Mouse (Mus musculus) heart, embryonic 11.5 days (tissue): Measurements from ENCODE around the gene Snrpa1. TPM values are rescaled to one million over a fixed set of nuclear protein-coding genes. Genes with fewer than 3 reads are reported as not detected.

Source experiments
- ATAC-seq: fragments of 200-750 bp; cut with Nextera tagmentation; replicated peaks from 2 replicates; pipeline ENCODE4 v1.8.0; 2017; ENCODE audit warnings: moderate library complexity; ENCODE audit not compliant: insufficient number of reproducible peaks, low FRiP score, low TSS enrichment
- H3K27ac ChIP-seq: fragments of 300-500 bp; sonication (generic); 2 replicates; pipeline ENCODE4 v1.5.1; 2014; ENCODE audit warnings: mild to moderate bottlenecking, low read depth, low read length
- H3K27me3 ChIP-seq: fragments of 300-500 bp; sonication (generic); 2 replicates; pipeline ENCODE4 v1.6.1; 2014; ENCODE audit warnings: mild to moderate bottlenecking, low read length, mixed read lengths; ENCODE audit not compliant: control insufficient read depth, insufficient read depth
- H3K36me3 ChIP-seq: fragments of 300-500 bp; sonication (generic); 2 replicates; pipeline ENCODE4 v1.6.1; 2014; ENCODE audit warnings: mild to moderate bottlenecking, low read length, moderate library complexity, mixed read lengths; ENCODE audit not compliant: control insufficient read depth, insufficient read depth
- H3K4me1 ChIP-seq: fragments of 300-500 bp; sonication (generic); 2 replicates; pipeline ENCODE4 v1.6.1; 2014; ENCODE audit warnings: low read length; ENCODE audit not compliant: control insufficient read depth, insufficient read depth
- H3K4me2 ChIP-seq: fragments of 300-500 bp; sonication (generic); 2 replicates; pipeline ENCODE4 v1.6.1; 2014; ENCODE audit warnings: mild to moderate bottlenecking, moderate library complexity
- H3K4me3 ChIP-seq: fragments of 300-500 bp; sonication (generic); 2 replicates; pipeline ENCODE4 v1.5.1; 2014; ENCODE audit warnings: low read depth, low read length
- H3K9ac ChIP-seq: fragments of 300-500 bp; sonication (generic); 2 replicates; pipeline ENCODE4 v1.6.1; 2014; ENCODE audit warnings: mild to moderate bottlenecking, low read depth, low read length, moderate library complexity
- H3K9me3 ChIP-seq: fragments of 300-500 bp; sonication (generic); replicated peaks from 2 replicates; pipeline ENCODE4 v1.6.1; 2016; ENCODE audit warnings: low read length; ENCODE audit not compliant: control insufficient read depth
- WGBS: fragments of 180-500 bp; shearing (Covaris S2); extraction: QIAGEN DNeasy Blood & Tissue Kit; methylation state at CpG from one replicate; pipeline ENCODE4 v1.1.7; 2014; ENCODE audit not compliant: insufficient replicate concordance; 5-methylcytosine and 5-hydroxymethylcytosine counted together
- polyA plus RNA-seq: library from polyadenylated mRNA; unstranded; fragments of >200 nt; fragmentation: Nextera tagmentation; extraction: Ambion mirVana; gene quantifications from 2 replicates; pipeline ENCODE4 v1.2.1, GENCODE M21; 2014

Gene Snrpa1
- polyA plus RNA-seq, 1 experiment from 2014 or later = 128 TPM

DNA sequence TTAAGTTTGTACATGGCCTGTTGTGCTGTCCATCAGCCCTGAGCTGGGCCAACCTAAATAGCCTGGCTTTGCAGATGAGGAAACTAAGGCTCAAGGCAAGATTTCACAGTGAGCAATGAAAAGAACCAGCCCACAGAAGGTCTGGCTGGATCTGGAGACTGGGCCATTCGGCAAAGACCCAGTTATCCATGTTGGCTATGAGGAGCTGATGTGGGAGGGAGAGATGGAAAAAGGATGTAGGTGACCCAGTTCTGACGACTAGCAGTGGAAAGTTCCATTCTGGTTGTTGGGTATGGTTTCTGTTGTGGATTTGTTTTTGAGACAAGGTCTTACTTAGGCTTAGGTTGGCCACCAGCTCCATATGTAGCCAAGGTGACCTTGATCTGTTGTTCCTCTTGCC lies 29.3 kb downstream of the Snrpa1 start:
- H3K36me3 ChIP-seq = peaks cover 38% of the 10 kb centered on the region
- no peak overlapping the region for H3K9ac ChIP-seq
- H3K9me3 ChIP-seq = no peaks in the 10 kb centered on the region
- H3K4me2 ChIP-seq = no peak overlapping the region
- ATAC-seq = no peak
- WGBS = 78% methylated on average over 2 of the region's 2 CpGs
- no peaks in the 10 kb centered on the region for H3K27me3 ChIP-seq
- no peak overlapping the region for H3K4me3 ChIP-seq
- H3K27ac ChIP-seq = no peak overlapping the region
- no peaks in the 10 kb centered on the region; the same call in 1 of the 2 replicates for H3K4me1 ChIP-seq

DNA sequence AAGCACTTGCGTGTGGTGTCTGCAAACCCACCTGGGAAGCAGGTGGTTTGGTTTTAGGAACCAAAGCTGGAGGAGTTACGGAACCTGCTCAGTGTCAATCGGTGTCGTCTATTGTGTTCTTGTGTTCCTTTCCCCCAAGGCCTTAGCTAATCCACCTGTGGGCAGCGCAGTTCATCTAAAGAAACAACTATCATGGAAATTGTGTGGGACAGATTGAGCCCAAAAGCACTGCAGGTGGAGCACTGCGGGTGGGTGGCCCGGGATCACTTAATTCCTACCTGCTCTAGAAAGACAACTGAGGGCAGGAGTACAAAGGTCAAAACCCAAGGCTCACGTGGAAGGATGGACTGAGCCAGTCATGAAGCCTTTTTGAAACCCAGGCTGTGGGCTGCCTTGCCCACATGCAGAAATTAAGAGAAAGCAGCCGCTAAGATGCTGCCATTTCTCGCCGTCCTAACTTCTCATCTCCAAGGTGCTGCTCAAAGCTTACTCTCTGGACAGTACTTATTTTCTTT lies 31.9 kb downstream of the Snrpa1 start:
- no peak overlapping the region for H3K27ac ChIP-seq
- no peaks in the 10 kb centered on the region for H3K4me1 ChIP-seq
- H3K9me3 ChIP-seq = no peaks in the 10 kb centered on the region
- no peak overlapping the region for H3K9ac ChIP-seq
- no peak overlapping the region for H3K4me2 ChIP-seq
- WGBS = 86% methylated on average over 11 of the region's 11 CpGs
- H3K36me3 ChIP-seq = peaks cover 26% of the 10 kb centered on the region
- H3K27me3 ChIP-seq = no peaks in the 10 kb centered on the region
- H3K4me3 ChIP-seq = no peak overlapping the region
- no peak for ATAC-seq

DNA sequence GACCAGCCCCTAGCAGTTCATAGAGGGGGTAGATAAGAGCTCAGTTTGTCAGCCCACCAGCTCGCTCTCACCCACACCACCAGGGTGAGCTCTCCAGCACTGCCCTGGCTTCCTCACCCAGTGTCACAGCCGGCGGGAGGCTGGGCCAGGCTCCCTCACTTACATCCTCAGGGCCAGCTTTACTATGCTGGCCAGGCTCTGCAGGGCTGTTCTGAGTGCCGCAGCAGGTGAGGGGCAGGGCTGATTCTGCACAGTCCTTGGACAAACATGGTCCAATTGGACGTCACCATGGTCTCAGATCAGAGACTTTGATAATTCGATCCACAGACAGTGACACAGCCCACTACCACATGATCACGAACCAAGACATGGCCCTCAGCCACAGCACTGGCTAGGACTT lies 32.8 kb downstream of the Snrpa1 start:
- Histone ChIP-seq H3K27me3 (no peaks in the 10 kb centered on the region), H3K27ac (no peak overlapping the region), H3K36me3 (peaks cover 26% of the 10 kb centered on the region), H3K4me3 (no peak overlapping the region), H3K4me2 (no peak overlapping the region), H3K9ac (no peak overlapping the region), H3K9me3 (no peaks in the 10 kb centered on the region), H3K4me1 (no peaks in the 10 kb centered on the region)
- ATAC-seq = no peak
- 84% methylated on average over 7 of the region's 7 CpGs for WGBS

DNA sequence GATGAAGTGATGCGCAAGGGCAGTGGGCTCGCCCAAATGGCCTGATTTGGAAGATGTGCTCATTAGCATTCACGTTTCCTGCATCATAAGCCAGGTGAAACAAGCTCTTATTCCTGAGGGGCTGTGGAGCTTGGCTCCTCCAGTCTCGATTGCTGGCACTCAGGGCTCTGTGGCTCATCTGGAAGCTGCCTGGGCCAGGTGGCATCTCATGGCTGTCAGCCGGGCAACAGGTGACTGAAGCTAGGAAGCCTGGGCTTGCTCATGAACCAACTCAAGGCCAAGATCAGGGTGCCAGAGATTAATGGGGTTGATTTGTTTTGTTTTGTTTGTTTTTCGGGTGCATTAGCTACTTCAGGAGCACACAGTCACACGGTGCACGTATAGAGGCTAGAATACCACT lies 33.9 kb downstream of the Snrpa1 start:
- ATAC-seq = no peak
- no peak overlapping the region for H3K4me3 ChIP-seq
- H3K4me1 ChIP-seq = no peaks in the 10 kb centered on the region
- 79% methylated on average over 8 of the region's 8 CpGs for WGBS
- no peaks in the 10 kb centered on the region for H3K27me3 ChIP-seq
- H3K4me2 ChIP-seq = no peak overlapping the region
- H3K9ac ChIP-seq = no peak overlapping the region
- no peak overlapping the region for H3K27ac ChIP-seq
- H3K36me3 ChIP-seq = peaks cover 21% of the 10 kb centered on the region
- H3K9me3 ChIP-seq = no peaks in the 10 kb centered on the region

DNA sequence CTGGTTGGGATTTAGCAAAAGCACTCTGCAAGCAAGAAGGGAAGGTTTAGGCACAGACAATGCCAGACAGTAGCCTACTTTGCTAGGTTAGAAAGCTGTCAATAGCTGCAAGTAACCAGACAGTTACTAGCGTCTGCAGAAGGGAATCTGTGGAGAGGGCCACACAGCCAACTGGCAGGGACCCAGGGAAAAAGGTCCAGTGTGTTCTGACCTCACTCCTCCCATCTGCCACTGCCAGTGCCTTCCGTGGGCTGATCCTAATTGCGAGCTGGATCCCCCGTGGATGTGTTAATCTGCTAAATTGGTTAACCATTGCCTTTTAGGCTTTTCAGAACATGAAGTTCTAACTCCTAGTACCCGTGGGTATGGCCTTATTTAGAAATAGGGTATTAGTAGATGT lies 35.3 kb downstream of the Snrpa1 start:
- Histone ChIP-seq H3K4me1 (no peaks in the 10 kb centered on the region), H3K27ac (no peak overlapping the region), H3K9ac (no peak overlapping the region), H3K36me3 (peaks cover 13% of the 10 kb centered on the region), H3K4me2 (no peak overlapping the region), H3K4me3 (no peak overlapping the region), H3K27me3 (no peaks in the 10 kb centered on the region), H3K9me3 (no peaks in the 10 kb centered on the region)
- 76% methylated on average over 5 of the region's 5 CpGs for WGBS
- no peak for ATAC-seq

DNA sequence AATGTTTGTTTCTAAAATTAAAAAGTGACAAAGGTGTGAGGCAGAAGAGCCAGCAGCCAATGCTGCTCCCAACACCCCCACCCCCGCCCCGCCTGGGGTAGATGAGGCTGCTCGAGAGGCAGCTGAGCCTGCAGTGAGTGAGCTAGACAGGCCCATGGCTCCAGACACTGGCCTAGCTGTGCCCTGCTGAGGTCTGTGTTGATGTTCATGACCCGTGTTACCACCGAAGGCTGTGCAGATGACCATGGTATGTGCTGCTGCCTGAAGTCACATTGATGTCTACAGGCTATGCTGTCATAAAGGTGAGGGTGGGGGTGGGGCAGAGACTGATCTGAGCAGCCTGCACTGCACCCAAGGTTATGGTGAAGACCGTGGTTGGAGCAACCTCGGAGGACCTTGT lies 40.0 kb downstream of the Snrpa1 start:
- Histone ChIP-seq H3K9me3 (no peaks in the 10 kb centered on the region), H3K36me3 (no peaks in the 10 kb centered on the region), H3K9ac (no peak overlapping the region), H3K4me3 (no peak overlapping the region), H3K4me1 (no peaks in the 10 kb centered on the region), H3K27me3 (no peaks in the 10 kb centered on the region; the same call in none of the 2 replicates), H3K27ac (no peak overlapping the region), H3K4me2 (no peak overlapping the region)
- ATAC-seq = no peak
- WGBS = 74% methylated on average over 7 of the region's 7 CpGs

DNA sequence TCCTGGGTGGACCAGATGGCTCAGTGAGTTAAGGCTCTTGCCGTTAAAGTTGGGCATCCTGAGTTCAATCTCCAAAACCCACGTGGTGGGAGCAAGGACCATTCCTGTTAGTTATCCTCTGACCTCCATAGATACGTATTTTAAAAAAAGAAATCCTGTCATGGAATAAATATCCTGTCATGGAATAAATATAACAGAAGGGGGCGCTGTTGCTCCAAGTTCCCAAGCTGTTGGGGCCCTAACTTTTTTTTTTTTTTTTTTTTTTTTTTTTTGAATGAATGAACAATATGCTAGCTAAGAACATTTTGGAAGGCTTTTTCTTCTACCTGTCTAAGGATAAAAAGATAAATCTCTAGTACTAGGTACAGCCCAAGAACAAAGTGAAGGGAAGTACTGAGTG lies 43.1 kb downstream of the Snrpa1 start:
- Histone ChIP-seq H3K9ac (no peak overlapping the region), H3K4me3 (no peak overlapping the region), H3K9me3 (no peaks in the 10 kb centered on the region), H3K36me3 (no peaks in the 10 kb centered on the region), H3K4me1 (0 out of 2 replicates have a peak, but pooled peaks cover 4% of the 10 kb centered on the region), H3K4me2 (no peak overlapping the region), H3K27me3 (no peaks in the 10 kb centered on the region; the same call in none of the 2 replicates), H3K27ac (no peak overlapping the region)
- WGBS = 8% methylated on average over 4 of the region's 4 CpGs
- no peak for ATAC-seq

DNA sequence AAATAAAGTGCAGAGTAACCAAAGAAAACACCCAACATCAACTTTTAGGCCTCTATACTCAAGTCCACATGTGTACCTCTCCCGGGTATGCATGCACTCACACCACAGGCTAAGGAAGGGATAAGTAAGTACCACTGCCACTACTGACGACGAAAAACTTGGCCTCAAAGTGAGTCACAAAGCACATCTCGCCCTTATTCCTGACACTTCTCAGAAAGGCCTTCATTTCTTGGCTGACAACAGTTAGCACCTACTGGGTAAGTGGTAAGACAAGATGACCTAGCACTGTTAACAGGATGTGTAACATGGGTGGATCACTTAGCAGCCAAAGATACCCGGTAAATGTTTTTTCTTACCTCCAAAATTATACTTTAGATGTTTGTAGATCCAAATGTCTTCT lies 45.7 kb downstream of the Snrpa1 start:
- Histone ChIP-seq H3K27ac (no peak overlapping the region), H3K4me3 (no peak overlapping the region), H3K9ac (no peak overlapping the region), H3K9me3 (no peaks in the 10 kb centered on the region), H3K4me1 (0 out of 2 replicates have a peak, but pooled peaks cover 4% of the 10 kb centered on the region), H3K36me3 (no peaks in the 10 kb centered on the region), H3K27me3 (no peaks in the 10 kb centered on the region; the same call in none of the 2 replicates), H3K4me2 (no peak overlapping the region)
- 77% methylated on average over 5 of the region's 5 CpGs for WGBS
- ATAC-seq = no peak

DNA sequence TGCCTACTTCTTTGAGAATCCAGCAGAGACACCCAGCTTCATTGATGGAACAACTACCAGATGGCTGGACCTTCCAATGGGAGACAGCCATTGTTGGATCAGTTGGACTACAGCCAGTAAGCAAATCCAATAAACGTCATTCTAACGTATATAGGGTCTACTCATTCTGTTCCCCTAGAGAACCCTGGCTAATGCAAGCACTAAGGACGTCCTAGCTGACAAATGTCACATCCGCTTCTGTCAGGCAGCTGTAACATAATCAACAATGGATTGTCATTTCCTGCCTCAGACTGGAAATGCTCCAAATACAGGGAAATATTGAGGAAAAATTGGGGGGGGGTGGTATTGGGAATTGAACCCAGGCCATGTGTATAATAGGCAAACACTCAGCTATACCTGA lies 47.0 kb downstream of the Snrpa1 start:
- 63% methylated on average over 4 of the region's 4 CpGs for WGBS
- Histone ChIP-seq H3K36me3 (no peaks in the 10 kb centered on the region), H3K4me2 (no peak overlapping the region), H3K9me3 (no peaks in the 10 kb centered on the region), H3K4me1 (0 out of 2 replicates have a peak, but pooled peaks cover 4% of the 10 kb centered on the region), H3K27me3 (no peaks in the 10 kb centered on the region; the same call in 1 of the 2 replicates), H3K27ac (no peak overlapping the region), H3K4me3 (no peak overlapping the region), H3K9ac (no peak overlapping the region)
- no peak for ATAC-seq
